Mouse (Mus musculus) G1E (cell line): ENCODE measurements around the gene Oaz3.

Source experiments
- CTCF ChIP-seq: IDR thresholded peaks from 2 replicates; pipeline ENCODE4 v1.5.1; 2012; ENCODE audit warnings: low read depth, low read length, inconsistent platforms, mixed read lengths
- GATA1 ChIP-seq: IDR thresholded peaks from 2 replicates; pipeline ENCODE4 v1.6.1; 2012; ENCODE audit warnings: borderline replicate concordance, low read length, inconsistent platforms, mixed read lengths
- TAL1 ChIP-seq: conservative IDR thresholded peaks from 2 replicates; pipeline ENCODE4 v1.6.1; 2012; ENCODE audit warnings: low read depth, low read length, inconsistent platforms, mixed read lengths

DNA sequence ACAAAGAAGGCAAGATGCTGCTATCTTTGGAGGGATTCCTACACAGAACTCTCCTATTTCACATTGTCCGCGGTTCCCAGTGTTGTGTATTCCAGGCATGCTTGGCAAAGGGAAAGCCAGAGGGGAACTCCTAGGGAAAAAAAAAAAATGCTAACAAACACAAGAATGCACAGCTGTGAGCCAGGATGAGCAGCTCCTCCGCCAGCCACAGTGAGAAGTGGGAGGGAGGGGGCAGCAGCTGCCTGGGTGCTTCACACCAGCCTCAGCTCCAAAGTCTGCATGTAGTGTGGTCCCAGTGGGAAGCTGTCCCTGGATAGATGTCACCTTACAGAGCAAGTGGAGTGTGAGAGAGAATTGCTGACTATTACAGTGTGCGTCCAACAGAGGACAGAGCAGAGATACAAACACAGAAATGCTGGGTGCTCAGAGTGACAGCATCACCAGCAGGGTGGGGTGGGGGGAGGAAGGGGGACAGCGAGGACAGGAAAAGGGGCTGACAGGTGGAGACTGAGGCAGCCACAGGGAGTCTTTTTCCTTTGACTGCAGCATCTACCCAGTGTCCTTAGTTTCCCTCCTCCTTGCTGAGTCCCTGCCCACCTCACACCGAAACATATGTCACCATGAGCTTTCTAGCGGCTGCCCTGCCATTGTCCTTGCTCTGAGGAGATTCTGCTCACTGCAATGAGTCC is 39.2 kb downstream of the Oaz3 start:
- TF ChIP-seq GATA1, result no peak
- TF ChIP-seq CTCF, result no peak
- TF ChIP-seq TAL1, result no peak
